Mouse (Mus musculus): ENCODE measurements around the gene Tph1.

- TF ChIP-seq CTCF (conservative IDR thresholded peaks at IDR 0.05; ENCODE audit: low read length) (no peak), NANOG (IDR thresholded peaks at IDR 0.05; ENCODE audit: borderline replicate concordance, low read length) (no peak)
Measured at GRCm38 (mm10) chr7:46715600-46715999, 43.3 kb upstream of the Tph1 start, which contains the start of gene Saa3.
